In genomic region chr13:17028595-17028994, GRCm38 (mm10) we compare ENCODE assay signal across 9 mouse cellular contexts.
A peak's percentile ranks its signal among the peaks of the same experiment; 100 is the strongest.
DNase-seq lines count a peak whose midpoint lies in the region; ATAC-seq and TF ChIP-seq lines count a peak whose summit lies in the region.
"Had no signal": no experiment of that assay in that cellular context is flagged by ENCODE, and none has a peak within 500 bp of the region (broad histone marks: within the 10 kb centered on the region; RNA-seq: fewer than 3 reads in every experiment).

No protein-coding gene starts in this region.

- H3K9ac ChIP-seq in midbrain, embryonic 11.5 days (ENCODE audit: low read length) = no peak overlapping the region
- H3K9ac ChIP-seq in midbrain, embryonic 15.5 days = no peak overlapping the region
- no peak overlapping the region for H3K9ac ChIP-seq in limb, embryonic 11.5 days (ENCODE audit: low read length)
- H3K9ac ChIP-seq in stomach, postnatal 0 days (ENCODE audit: low read length) = no peak overlapping the region
- H3K9ac ChIP-seq: embryonic facial prominence, embryonic 15.5 days had no signal

- no peak for ATAC-seq in midbrain, embryonic 11.5 days (ENCODE audit: low FRiP score)
- ATAC-seq in midbrain, embryonic 15.5 days (replicated peaks) = no peak; the same call in 1 of the 2 replicates
- ATAC-seq in limb, embryonic 11.5 days (ENCODE audit: insufficient number of reproducible peaks, low FRiP score, low TSS enrichment, low read depth) = no peak
- ATAC-seq in monocyte, adult 5-6 weeks (replicated peaks; ENCODE audit: insufficient number of reproducible peaks, low FRiP score, low TSS enrichment, poor library complexity, severe bottlenecking) = peak; percentile 53; the same call in 1 of the 2 replicates
- peak; percentile 65 for ATAC-seq in stomach, postnatal 0 days (ENCODE audit: low FRiP score, low TSS enrichment)

- no peak overlapping the region for H3K27ac ChIP-seq in midbrain, embryonic 11.5 days (ENCODE audit: low read depth, low read length)
- no peak overlapping the region for H3K27ac ChIP-seq in midbrain, embryonic 15.5 days
- H3K27ac ChIP-seq in limb, embryonic 11.5 days (replicated peaks; ENCODE audit: low read depth, low read length) = no peak overlapping the region
- H3K27ac ChIP-seq in stomach, postnatal 0 days (replicated peaks) = no peak overlapping the region
- H3K27ac ChIP-seq: embryonic facial prominence, embryonic 15.5 days had no signal

- no peaks in the 10 kb centered on the region for H3K36me3 ChIP-seq in midbrain, embryonic 11.5 days (ENCODE audit: control insufficient read depth, insufficient read depth, low read length)
- H3K36me3 ChIP-seq in midbrain, embryonic 15.5 days (replicated peaks) = no peaks in the 10 kb centered on the region
- no peaks in the 10 kb centered on the region for H3K36me3 ChIP-seq in limb, embryonic 11.5 days (ENCODE audit: control insufficient read depth, insufficient read depth, low read length)
- no peaks in the 10 kb centered on the region for H3K36me3 ChIP-seq in stomach, postnatal 0 days (ENCODE audit: control insufficient read depth, insufficient read depth, low read length)
- H3K36me3 ChIP-seq: embryonic facial prominence, embryonic 15.5 days had no signal

- no peak overlapping the region for H3K4me3 ChIP-seq in midbrain, embryonic 11.5 days (ENCODE audit: low read depth, low read length)
- H3K4me3 ChIP-seq in midbrain, embryonic 15.5 days = no peak overlapping the region
- no peak overlapping the region for H3K4me3 ChIP-seq in limb, embryonic 11.5 days (ENCODE audit: low read depth, low read length)
- no peak overlapping the region for H3K4me3 ChIP-seq in stomach, postnatal 0 days (ENCODE audit: low read depth, low read length)
- H3K4me3 ChIP-seq: embryonic facial prominence, embryonic 15.5 days had no signal

- no peak overlapping the region for H3K4me2 ChIP-seq in midbrain, embryonic 11.5 days
- H3K4me2 ChIP-seq in midbrain, embryonic 15.5 days = no peak overlapping the region
- H3K4me2 ChIP-seq in limb, embryonic 11.5 days (ENCODE audit: low read depth, severe bottlenecking) = no peak overlapping the region
- H3K4me2 ChIP-seq in stomach, postnatal 0 days (replicated peaks; ENCODE audit: low read depth) = no peak overlapping the region
- H3K4me2 ChIP-seq: embryonic facial prominence, embryonic 15.5 days had no signal

- WGBS in midbrain, embryonic 11.5 days = 48% methylated on average over 3 of the region's 3 CpGs
- 35% methylated on average over 3 of the region's 3 CpGs for WGBS in midbrain, embryonic 15.5 days
- WGBS in limb, embryonic 11.5 days = 34% methylated on average over 3 of the region's 3 CpGs
- 47% methylated on average over 3 of the region's 3 CpGs for WGBS in stomach, postnatal 0 days

- no peaks in the 10 kb centered on the region for H3K4me1 ChIP-seq in midbrain, embryonic 11.5 days (ENCODE audit: control insufficient read depth, insufficient read depth, low read length)
- no peaks in the 10 kb centered on the region for H3K4me1 ChIP-seq in midbrain, embryonic 15.5 days
- H3K4me1 ChIP-seq in limb, embryonic 11.5 days (ENCODE audit: control insufficient read depth, insufficient read depth, low read length) = no peaks in the 10 kb centered on the region
- H3K4me1 ChIP-seq in stomach, postnatal 0 days (replicated peaks; ENCODE audit: control insufficient read depth, insufficient read depth) = no peaks in the 10 kb centered on the region
- H3K4me1 ChIP-seq: embryonic facial prominence, embryonic 15.5 days had no signal

- no peaks in the 10 kb centered on the region for H3K9me3 ChIP-seq in midbrain, embryonic 11.5 days (ENCODE audit: control insufficient read depth, low read length)
- H3K9me3 ChIP-seq in midbrain, embryonic 15.5 days = no peaks in the 10 kb centered on the region
- H3K9me3 ChIP-seq in limb, embryonic 11.5 days (ENCODE audit: control insufficient read depth, low read length) = no peaks in the 10 kb centered on the region
- H3K9me3 ChIP-seq in stomach, postnatal 0 days (ENCODE audit: control insufficient read depth, low read length) = no peaks in the 10 kb centered on the region
- H3K9me3 ChIP-seq: embryonic facial prominence, embryonic 15.5 days had no signal

- H3K27me3 ChIP-seq in midbrain, embryonic 11.5 days (ENCODE audit: control insufficient read depth, insufficient read depth, low read length) = no peaks in the 10 kb centered on the region
- H3K27me3 ChIP-seq in midbrain, embryonic 15.5 days (replicated peaks) = no peaks in the 10 kb centered on the region
- H3K27me3 ChIP-seq in limb, embryonic 11.5 days (ENCODE audit: control insufficient read depth, insufficient read depth, low read length) = no peaks in the 10 kb centered on the region
- H3K27me3 ChIP-seq in stomach, postnatal 0 days (ENCODE audit: control insufficient read depth, insufficient read depth, low read length) = no peaks in the 10 kb centered on the region
- H3K27me3 ChIP-seq: embryonic facial prominence, embryonic 15.5 days had no signal

- TF ChIP-seq CTCF in stomach, postnatal 0 days (IDR thresholded peaks at IDR 0.05; ENCODE audit: low read depth) = peak; percentile 83

- peak; percentile 87 for DNase-seq in midbrain, embryonic 11.5 days (ENCODE audit: low spot score, missing footprints)
- peak; percentile 4 for DNase-seq in brain, embryonic 18.5 days (ENCODE audit: low read depth, low spot score)
- peak; percentile 38 for DNase-seq in forelimb bud, embryonic 11.5 days (ENCODE audit: low read depth, low spot score)
- DNase-seq in kidney, adult 9 months = peak; percentile 61
- peak; percentile 53 for DNase-seq in limb, embryonic 11.5 days (ENCODE audit: low spot score)
- DNase-seq in stomach, postnatal 0 days (ENCODE audit: low spot score) = peak; percentile 67

- TF ChIP-seq EP300 in stomach, postnatal 0 days (optimal IDR thresholded peaks at IDR 0.05) = no peak

Comparison
In these comparisons a context has a peak if more than half of its experiments do, and no peak if none do; other contexts are left out.
1. ATAC-seq: peak in monocyte, adult 5-6 weeks (single experiment) and stomach, postnatal 0 days (single experiment); none in midbrain, embryonic 11.5 days (single experiment), midbrain, embryonic 15.5 days (single experiment) and limb, embryonic 11.5 days (single experiment).
2. DNase-seq: peak in every context shown above with its lines; median percentile 87 in midbrain, embryonic 11.5 days; 67 in stomach, postnatal 0 days; 61 in kidney, adult 9 months; 53 in limb, embryonic 11.5 days; 38 in forelimb bud, embryonic 11.5 days; 4 in brain, embryonic 18.5 days.